Mouse (Mus musculus): ENCODE results near the gene Fam172a.

Gene Fam172a

DNA sequence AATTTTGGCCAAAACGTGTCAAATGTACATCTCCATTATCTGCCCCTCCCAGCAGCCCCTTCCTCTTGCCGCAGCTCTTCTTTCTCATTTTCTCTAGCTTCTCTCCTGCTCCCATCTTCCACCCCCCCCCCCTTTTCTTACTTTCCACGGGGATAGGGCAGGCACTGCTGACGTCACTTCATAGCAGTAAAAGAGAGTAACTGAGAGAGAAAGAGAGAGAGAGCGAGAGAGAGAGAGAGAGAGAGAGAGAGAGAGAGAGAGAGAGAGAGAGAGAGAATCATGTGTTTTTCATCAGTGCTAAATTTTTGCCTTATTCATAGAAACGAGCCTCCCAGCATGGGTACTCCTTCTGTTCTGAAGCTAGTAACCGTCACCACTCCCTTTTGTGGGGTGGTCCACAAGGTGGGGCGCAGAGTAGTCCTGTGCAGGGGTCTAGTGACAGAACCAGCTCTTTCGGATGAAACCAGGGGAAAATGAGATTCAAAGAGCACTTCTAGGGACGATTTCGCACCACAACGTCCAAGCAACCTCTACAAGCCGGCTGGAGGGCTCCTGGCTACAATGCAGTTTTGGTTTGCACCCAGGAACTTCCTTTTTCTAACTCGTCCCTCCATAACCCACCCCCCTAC, 480.2 kb downstream of the Fam172a start:
- no peak for DNase-seq

- no peak for DNase-seq
Observed at GRCm38 (mm10) chr13:78183004-78183403, 481.2 kb downstream of the Fam172a start.

- DNase-seq = no peak
Observed at GRCm38 (mm10) chr13:78183986-78184385, 482.2 kb downstream of the Fam172a start.

- DNase-seq = no peak
Observed at GRCm38 (mm10) chr13:78184786-78185466, 483.1 kb downstream of the Fam172a start.

- DNase-seq = peak; percentile 50
Observed at GRCm38 (mm10) chr13:78186340-78186946, 484.6 kb downstream of the Fam172a start.

- no peak for DNase-seq
Observed at GRCm38 (mm10) chr13:78187833-78188232, 486.0 kb downstream of the Fam172a start.

DNA sequence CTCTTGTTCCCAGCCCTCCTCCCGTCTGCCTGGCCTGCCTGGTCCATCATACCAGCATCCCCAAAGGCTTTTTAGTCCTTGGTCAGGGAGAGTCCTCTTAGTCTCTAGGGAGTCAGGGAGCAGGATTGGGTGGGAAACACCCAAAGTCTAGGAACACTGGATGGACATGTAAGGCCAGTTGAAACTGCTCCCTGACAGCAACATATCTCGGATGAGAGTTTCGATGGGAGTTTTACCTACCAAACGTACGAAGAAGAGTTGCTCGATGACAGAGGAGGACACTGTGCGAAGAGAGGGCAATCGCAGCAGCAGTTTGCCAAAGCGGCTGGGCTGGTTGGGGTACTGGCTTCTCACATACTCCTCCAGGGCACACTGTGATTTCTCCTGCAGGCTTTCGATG, 487.8 kb downstream of the Fam172a start:
- DNase-seq = no peak

DNA sequence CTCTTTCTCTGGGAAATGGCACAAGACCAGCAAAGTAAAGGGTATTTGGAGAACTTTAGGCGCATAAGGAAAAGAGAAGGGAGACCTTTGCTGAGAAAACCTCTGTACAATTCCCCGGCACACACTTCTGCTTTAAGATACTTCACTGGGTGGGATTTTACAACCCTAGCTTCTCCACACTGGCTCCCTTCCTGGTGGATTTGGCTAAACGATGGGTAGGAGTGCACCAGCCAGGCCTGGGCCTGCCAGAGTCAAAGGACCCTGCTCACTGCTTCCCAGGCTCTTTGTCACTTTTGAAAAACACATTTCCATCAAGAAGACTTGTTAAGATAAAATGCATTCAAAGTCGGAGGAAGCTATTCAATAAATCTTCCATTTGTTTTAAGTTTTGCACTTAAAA, 491.4 kb downstream of the Fam172a start:
- no peak for DNase-seq

DNA sequence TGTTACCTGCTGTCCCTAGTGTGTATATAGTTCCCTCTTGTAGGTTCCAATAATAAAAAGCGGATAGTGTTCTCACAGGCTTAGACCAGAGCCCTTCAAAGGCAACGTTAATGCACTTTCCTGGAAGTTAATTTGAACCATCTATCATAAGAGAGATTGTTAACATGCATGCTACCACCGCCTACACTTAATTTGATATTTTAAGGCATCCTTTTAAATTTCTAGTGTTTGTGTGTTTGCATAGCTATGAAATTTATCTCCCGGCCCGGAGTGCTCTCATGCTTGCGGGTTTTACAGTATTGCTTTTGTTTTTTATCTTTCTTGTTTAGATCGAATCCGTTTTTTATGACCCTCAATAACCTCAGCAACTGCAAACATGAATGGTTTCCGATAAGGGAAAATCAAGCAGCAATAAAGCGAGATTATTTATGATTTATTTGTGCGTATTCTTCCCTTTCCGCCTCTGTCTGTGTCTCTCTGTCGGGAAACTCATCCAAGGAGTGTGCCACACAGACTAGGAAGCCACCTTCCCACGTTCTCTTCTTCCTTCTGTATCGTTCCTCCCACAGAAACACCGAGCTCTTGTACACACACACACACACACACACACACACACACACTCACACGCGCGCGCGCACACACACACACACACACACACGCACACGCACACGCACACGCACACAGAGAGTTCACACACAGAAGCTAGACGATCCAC, 492.5 kb downstream of the Fam172a start:
- DNase-seq = no peak

DNA sequence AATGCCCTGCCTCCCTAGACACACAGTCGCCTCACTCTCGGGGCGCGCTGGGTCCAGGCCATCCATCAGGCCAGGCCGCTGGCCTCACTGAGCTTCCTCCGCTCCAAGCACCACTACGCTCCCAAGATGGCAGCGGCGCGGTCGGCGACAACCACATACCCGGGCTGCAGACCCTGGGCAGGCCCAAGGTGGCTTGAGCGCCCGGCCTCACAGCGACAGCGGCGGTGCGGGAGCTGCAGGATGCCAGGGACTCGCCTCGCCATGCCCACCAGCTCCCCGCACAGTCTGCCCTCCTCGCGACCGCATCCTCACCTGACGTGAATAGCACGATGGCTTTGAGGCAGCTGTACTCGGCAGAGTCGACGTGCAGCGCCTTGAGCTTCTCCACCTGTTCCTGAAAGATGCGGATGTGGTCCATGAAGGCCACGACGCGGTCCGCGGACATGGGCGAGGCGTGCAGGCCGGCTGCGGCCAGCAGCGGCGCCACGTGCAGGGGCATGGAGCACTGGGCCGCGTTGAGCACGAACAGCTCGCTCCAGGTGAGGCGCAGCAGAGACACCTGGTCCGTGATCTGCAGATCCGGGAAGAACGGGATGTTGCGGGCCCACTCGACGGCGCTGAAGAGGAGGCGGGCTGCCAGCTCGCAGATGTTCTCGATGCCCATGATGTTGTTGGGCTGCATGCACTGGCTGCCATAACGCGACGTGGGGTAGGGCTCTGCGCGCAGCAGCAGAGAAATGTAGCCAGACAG, 493.2 kb downstream of the Fam172a start:
- DNase-seq = no peak

DNA sequence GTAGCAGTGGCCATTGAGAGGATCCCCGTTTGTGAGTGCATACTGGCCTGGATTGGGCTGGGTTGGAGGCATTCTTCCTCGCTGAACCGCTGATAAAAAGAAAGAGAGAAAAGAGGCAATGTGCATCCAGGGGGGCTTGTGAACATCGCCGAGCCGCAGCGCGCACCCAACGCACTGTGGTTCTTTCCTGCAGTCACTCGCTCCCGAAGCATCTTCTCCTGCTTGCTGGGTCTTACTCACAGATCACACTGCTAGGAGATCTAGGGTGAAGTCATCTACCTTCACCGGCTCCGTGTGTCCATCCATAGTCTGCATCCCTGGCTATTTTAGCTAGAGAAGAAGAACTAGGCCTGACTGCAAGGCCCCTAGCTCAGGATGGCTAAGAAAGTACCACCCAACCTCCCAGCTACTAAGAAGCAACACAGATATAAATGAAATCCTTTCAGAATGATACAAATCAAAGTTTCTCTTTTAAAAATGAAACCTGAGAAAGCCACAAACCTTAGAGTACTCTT, 493.8 kb downstream of the Fam172a start:
- DNase-seq = no peak

GRCm38 (mm10) chr13:78196236-78196796, 494.5 kb downstream of the Fam172a start:
- DNase-seq = no peak

- no peak for DNase-seq
Observed at GRCm38 (mm10) chr13:78197286-78197818, 495.5 kb downstream of the Fam172a start.

DNA sequence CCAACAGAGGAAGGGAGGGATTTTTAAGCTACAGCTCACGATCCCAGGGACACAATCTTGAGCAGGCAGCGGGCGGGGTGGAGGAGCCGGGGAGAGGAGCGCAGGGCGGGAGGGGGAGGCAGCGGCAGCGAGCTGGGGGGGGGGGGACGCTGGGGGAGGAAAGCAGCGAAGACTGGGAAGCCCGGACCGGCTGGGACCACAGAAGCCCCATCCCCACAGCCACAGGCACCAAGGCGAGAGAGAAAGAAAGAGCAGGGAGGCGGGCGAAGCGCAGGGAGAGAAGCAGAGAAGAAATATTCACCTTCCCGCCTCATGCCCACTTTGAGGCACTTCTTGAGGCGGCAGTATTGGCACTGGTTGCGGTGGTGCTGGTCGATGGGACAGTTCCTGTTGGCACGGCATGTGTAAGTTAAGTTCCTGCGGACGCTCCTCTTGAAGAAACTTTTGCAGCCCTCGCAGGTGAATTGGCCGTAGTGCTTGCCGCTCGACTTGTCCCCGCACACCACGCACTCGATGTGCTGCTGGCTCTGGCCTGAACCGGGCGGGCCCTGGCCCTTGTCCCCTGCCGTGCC, 496.1 kb downstream of the Fam172a start:
- DNase-seq = no peak

GRCm38 (mm10) chr13:78198391-78198870, 496.6 kb downstream of the Fam172a start:
- no peak for DNase-seq

DNA sequence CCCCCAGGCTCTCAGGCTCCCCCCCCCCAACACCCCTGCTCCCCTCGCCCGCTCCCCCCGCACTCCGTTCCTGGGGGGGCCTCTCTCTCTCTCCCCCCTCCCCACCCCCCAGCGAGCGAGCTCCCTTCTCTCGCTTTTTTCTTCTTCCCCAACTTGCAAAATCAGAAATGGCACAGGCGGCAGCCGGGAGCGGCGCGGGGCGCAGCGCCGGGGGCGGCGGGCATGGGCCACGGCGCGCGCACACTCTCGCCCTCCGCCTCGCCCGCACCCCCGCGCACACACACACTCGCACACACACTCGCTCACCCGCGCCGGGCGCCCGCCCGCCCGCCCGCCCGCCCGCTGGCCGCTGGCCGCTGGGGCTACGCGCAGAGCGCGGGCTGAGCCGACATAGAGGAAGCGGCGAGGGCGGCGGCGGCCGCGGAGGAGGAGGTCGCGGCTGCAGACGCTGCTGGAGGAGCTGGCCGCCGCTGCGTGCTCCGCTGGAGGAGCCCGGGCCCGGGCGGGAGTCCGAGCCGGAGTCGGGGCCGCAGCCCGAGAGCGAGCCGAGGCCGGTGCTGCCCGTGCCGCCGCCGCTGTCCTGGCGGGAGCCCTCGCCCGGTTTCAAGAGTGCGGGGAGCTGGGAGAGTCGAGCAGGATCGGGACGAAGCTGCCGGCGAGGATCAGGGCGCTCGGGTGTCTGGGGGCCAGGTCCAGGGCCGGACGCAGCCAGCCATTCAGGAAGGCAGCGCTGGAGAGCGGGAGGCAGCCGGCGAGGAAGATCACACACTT, 497.2 kb downstream of the Fam172a start:
- peak; percentile 50 for DNase-seq

DNA sequence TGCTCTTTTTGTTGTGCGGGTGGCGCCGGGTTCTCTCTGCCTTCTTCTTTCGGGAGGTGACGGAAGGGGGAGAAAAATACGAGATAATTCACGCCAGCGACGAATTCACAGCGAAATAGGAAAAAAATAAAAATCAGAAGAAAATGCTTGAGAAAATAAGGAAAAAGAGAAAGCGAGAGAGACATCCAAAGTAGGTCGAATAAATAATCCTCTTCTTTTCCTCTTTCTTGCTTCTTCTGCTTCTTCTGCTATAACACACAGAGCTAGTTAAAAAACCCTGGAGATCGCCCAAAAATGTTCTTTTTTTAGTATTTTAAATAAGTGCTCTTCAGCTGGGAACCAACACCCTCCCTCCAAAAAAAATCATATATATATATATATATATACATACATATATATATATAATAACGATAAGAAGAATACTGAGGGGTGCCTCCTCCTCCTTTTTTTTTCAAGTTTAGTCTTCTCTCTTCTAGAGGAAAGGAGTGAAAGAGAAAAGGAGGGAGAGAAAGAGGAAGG, 497.9 kb downstream of the Fam172a start, which contains the start of gene Nr2f1:
TSS of gene Nr2f1 (minus strand) at position 116 of the 519 bp plus-strand sequence.
- no peak for DNase-seq

- DNase-seq = no peak
Observed at GRCm38 (mm10) chr13:78200407-78200806, 498.6 kb downstream of the Fam172a start.

DNA sequence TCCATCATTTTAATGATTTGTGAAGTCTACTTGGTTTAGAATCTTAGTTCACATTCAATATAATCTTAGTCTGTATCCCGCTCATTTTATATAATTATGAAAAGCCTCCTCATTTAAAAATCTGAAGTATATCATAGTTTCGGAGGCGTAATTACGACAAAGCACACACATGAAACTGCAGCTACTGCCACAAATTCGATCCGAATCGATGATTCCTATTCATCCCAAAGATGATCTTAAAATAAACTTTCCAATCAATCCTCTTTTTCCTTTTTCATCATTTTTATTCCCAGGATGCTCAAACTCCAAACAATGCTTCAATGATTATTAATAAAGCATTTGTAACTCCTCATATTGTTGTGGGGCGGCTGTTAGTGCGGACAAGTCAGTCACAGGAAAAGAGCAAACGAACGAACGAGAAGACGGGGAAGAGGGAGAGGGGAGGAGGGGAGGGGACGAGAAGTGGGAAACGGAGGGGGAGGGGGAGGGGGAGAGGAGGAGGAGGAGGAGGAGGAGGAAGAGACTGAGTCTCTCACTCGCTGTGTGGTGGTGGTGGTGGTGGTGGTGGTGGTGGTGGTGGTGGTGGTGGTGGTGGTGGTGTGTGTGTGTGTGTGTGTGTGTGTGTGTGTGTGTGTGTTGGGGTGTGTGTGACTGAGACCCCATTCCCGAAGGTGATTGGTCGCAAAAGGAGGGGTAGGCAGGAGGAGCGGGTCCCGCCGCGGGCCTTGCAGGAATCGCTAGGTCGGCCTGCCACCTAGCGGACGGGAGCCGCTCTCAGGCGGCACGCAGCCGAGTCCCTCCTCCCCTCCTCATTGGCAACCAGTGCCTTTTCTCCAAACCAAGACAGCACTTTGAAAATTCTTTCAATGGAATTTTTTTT, 499.4 kb downstream of the Fam172a start:
- peak; percentile 92 for DNase-seq

Data from right cerebral cortex, postnatal 14 days (tissue).